Mouse (Mus musculus) liver, embryonic 11.5 days (tissue): ENCODE results near the gene Plekhm3. TPM values are rescaled to one million over a fixed set of nuclear protein-coding genes. Genes with fewer than 3 reads are reported as not detected.
A peak's percentile ranks its signal among the peaks of the same experiment; 100 is the strongest.

Experiments
- ATAC-seq: fragments of 200-750 bp; cut with Nextera tagmentation; replicated peaks from 2 replicates; pipeline ENCODE4 v1.8.0; 2017; ENCODE audit warnings: moderate number of reproducible peaks, mild to moderate bottlenecking, moderate TSS enrichment, moderate library complexity; ENCODE audit not compliant: low FRiP score
- DNase-seq: peaks from one replicate; pipeline ENCODE4 v3.0.0-alpha.2; 2017; ENCODE audit warnings: low spot score
- H3K27ac ChIP-seq: fragments of 300-500 bp; sonication (generic); 2 replicates; pipeline ENCODE4 v1.5.1; 2014; ENCODE audit warnings: mild to moderate bottlenecking, low read depth, low read length, control low read depth
- H3K27me3 ChIP-seq: fragments of 300-500 bp; sonication (generic); replicated peaks from 2 replicates; pipeline ENCODE4 v1.6.1; 2014; ENCODE audit warnings: low read length, mixed read lengths; ENCODE audit not compliant: control insufficient read depth, insufficient read depth
- H3K36me3 ChIP-seq: fragments of 300-500 bp; sonication (generic); 2 replicates; pipeline ENCODE4 v1.6.1; 2014; ENCODE audit warnings: mild to moderate bottlenecking, low read length, moderate library complexity, mixed read lengths; ENCODE audit not compliant: control insufficient read depth, insufficient read depth
- H3K4me1 ChIP-seq: fragments of 300-500 bp; sonication (generic); replicated peaks from 2 replicates; pipeline ENCODE4 v1.6.1; 2014; ENCODE audit warnings: low read length, mixed read lengths; ENCODE audit not compliant: control insufficient read depth, insufficient read depth
- H3K4me2 ChIP-seq: fragments of 300-500 bp; sonication (generic); 2 replicates; pipeline ENCODE4 v1.6.1; 2014; ENCODE audit warnings: mild to moderate bottlenecking, control low read depth, moderate library complexity
- H3K4me3 ChIP-seq: fragments of 300-500 bp; sonication (generic); 2 replicates; pipeline ENCODE4 v1.5.1; 2014; ENCODE audit warnings: low read depth, low read length, control low read depth
- H3K9ac ChIP-seq: fragments of 300-500 bp; sonication (generic); 2 replicates; pipeline ENCODE4 v1.6.1; 2014; ENCODE audit warnings: low read depth, low read length, control low read depth
- H3K9me3 ChIP-seq: fragments of 300-500 bp; sonication (generic); 2 replicates; pipeline ENCODE4 v1.6.1; 2016; ENCODE audit warnings: low read length, inconsistent platforms, mixed read lengths; ENCODE audit not compliant: control insufficient read depth
- WGBS: fragments of 180-500 bp; shearing (Covaris S2); extraction: QIAGEN DNeasy Blood & Tissue Kit; methylation state at CpG from one replicate; pipeline ENCODE4 v1.1.7; 2014; 5-methylcytosine and 5-hydroxymethylcytosine counted together
- polyA plus RNA-seq: library from polyadenylated mRNA; unstranded; fragments of >200 nt; fragmentation: Nextera tagmentation; extraction: Ambion mirVana; gene quantifications from 2 replicates; pipeline ENCODE4 v1.2.1, GENCODE M21; 2014

Gene Plekhm3
- polyA plus RNA-seq, 1 experiment from 2014 or later, result 5.6 TPM

- 73% methylated on average over 8 of the region's 8 CpGs for WGBS
Measured at GRCm38 (mm10) chr1:64795284-64796040, 161.2 kb downstream of the Plekhm3 start.

GRCm38 (mm10) chr1:64794096-64794495 is 162.5 kb downstream of the Plekhm3 start:
- DNase-seq (no peak), ATAC-seq (no peak)
- Histone ChIP-seq H3K27me3 (no peaks in the 10 kb centered on the region), H3K4me3 (no peak overlapping the region), H3K27ac (no peak overlapping the region), H3K4me1 (peaks cover 15% of the 10 kb centered on the region), H3K9ac (no peak overlapping the region), H3K36me3 (peaks cover 2% of the 10 kb centered on the region; the same call in 1 of the 2 replicates), H3K9me3 (no peaks in the 10 kb centered on the region), H3K4me2 (no peak overlapping the region)
- WGBS, result 90% methylated on average over 11 of the region's 11 CpGs

More at GRCm38 (mm10) chr1:64795284-64796040, 161.2 kb downstream of the Plekhm3 start:
- Histone ChIP-seq H3K36me3 (peaks cover 2% of the 10 kb centered on the region; the same call in 1 of the 2 replicates), H3K27ac (no peak overlapping the region), H3K4me3 (no peak overlapping the region), H3K4me2 (no peak overlapping the region), H3K9me3 (no peaks in the 10 kb centered on the region), H3K9ac (no peak overlapping the region), H3K4me1 (peaks cover 15% of the 10 kb centered on the region), H3K27me3 (no peaks in the 10 kb centered on the region)
- DNase-seq (no peak), ATAC-seq (no peak)

- 85% methylated on average over 4 of the region's 4 CpGs for WGBS
- Histone ChIP-seq H3K9ac (no peak overlapping the region), H3K27me3 (no peaks in the 10 kb centered on the region), H3K4me2 (no peak overlapping the region), H3K9me3 (no peaks in the 10 kb centered on the region), H3K4me3 (no peak overlapping the region), H3K36me3 (peaks cover 2% of the 10 kb centered on the region; the same call in 1 of the 2 replicates), H3K4me1 (peaks cover 15% of the 10 kb centered on the region), H3K27ac (no peak overlapping the region)
- no peak for DNase-seq
- no peak for ATAC-seq
Measured at GRCm38 (mm10) chr1:64793234-64793530, 163.4 kb downstream of the Plekhm3 start.

- no peak for ATAC-seq
- no peak overlapping the region for H3K4me2 ChIP-seq
- H3K36me3 ChIP-seq, result peaks cover 2% of the 10 kb centered on the region; the same call in 1 of the 2 replicates
- no peaks in the 10 kb centered on the region for H3K27me3 ChIP-seq
- WGBS, result 73% methylated on average over 11 of the region's 11 CpGs
- H3K9me3 ChIP-seq, result no peaks in the 10 kb centered on the region
- H3K4me3 ChIP-seq, result no peak overlapping the region
- H3K27ac ChIP-seq, result no peak overlapping the region
- H3K9ac ChIP-seq, result no peak overlapping the region
- H3K4me1 ChIP-seq, result peaks cover 14% of the 10 kb centered on the region
- no peak for DNase-seq
Measured at GRCm38 (mm10) chr1:64792521-64793233, 163.9 kb downstream of the Plekhm3 start.

GRCm38 (mm10) chr1:64791826-64792225 is 164.8 kb downstream of the Plekhm3 start:
- Histone ChIP-seq H3K4me2 (no peak overlapping the region), H3K4me3 (no peak overlapping the region), H3K4me1 (peaks cover 6% of the 10 kb centered on the region), H3K36me3 (peaks cover 2% of the 10 kb centered on the region; the same call in 1 of the 2 replicates), H3K27me3 (no peaks in the 10 kb centered on the region), H3K9me3 (no peaks in the 10 kb centered on the region), H3K27ac (no peak overlapping the region), H3K9ac (no peak overlapping the region)
- DNase-seq (no peak), ATAC-seq (no peak)
- WGBS, result 58% methylated on average over 6 of the region's 6 CpGs

GRCm38 (mm10) chr1:64790806-64791790 is 165.5 kb downstream of the Plekhm3 start:
- Histone ChIP-seq H3K9me3 (no peaks in the 10 kb centered on the region), H3K27ac (no peak overlapping the region), H3K36me3 (peaks cover 2% of the 10 kb centered on the region; the same call in 1 of the 2 replicates), H3K4me3 (no peak overlapping the region), H3K4me2 (no peak overlapping the region), H3K9ac (no peak overlapping the region), H3K27me3 (no peaks in the 10 kb centered on the region), H3K4me1 (peaks cover 6% of the 10 kb centered on the region)
- 60% methylated on average over 9 of the region's 9 CpGs for WGBS
- ATAC-seq, result no peak
- DNase-seq, result no peak

GRCm38 (mm10) chr1:64787701-64788515 is 168.7 kb downstream of the Plekhm3 start:
- Histone ChIP-seq H3K9me3 (no peaks in the 10 kb centered on the region), H3K4me3 (no peak overlapping the region), H3K36me3 (no peaks in the 10 kb centered on the region), H3K27ac (peak overlapping the region; percentile 71; the same call in 1 of the 2 replicates), H3K27me3 (no peaks in the 10 kb centered on the region), H3K9ac (no peak overlapping the region), H3K4me1 (peaks cover 4% of the 10 kb centered on the region; the same call in 1 of the 2 replicates), H3K4me2 (peak overlapping the region; percentile 7; the same call in 1 of the 2 replicates)
- DNase-seq (no peak), ATAC-seq (peak; percentile 83)
- 72% methylated on average over 6 of the region's 6 CpGs for WGBS
